Mouse (Mus musculus) embryonic facial prominence, embryonic 14.5 days (tissue): ENCODE measurements around the gene Ros1. TPM values are rescaled to one million over a fixed set of nuclear protein-coding genes. Genes with fewer than 3 reads are reported as not detected.

ENCODE experiments used
- ATAC-seq: fragments of 200-750 bp; cut with Nextera tagmentation; 2 replicates; pipeline ENCODE4 v1.8.0; 2017; ENCODE audit warnings: low read depth, moderate number of reproducible peaks, moderate TSS enrichment
- DNase-seq: peaks from one replicate; pipeline ENCODE4 v3.0.0-alpha.2; 2015; ENCODE audit warnings: low spot score
- H3K27ac ChIP-seq: fragments of 300-500 bp; sonication (generic); replicated peaks from 2 replicates; pipeline ENCODE4 v1.5.1; 2014; ENCODE audit warnings: low read depth, mild to moderate bottlenecking, low read length, moderate library complexity
- H3K27me3 ChIP-seq: fragments of 300-500 bp; sonication (generic); replicated peaks from 2 replicates; pipeline ENCODE4 v1.6.1; 2014; ENCODE audit warnings: low read length; ENCODE audit not compliant: control insufficient read depth, insufficient read depth
- H3K36me3 ChIP-seq: fragments of 300-500 bp; sonication (generic); 2 replicates; pipeline ENCODE4 v1.6.1; 2014; ENCODE audit warnings: low read length, mixed read lengths; ENCODE audit not compliant: control insufficient read depth, insufficient read depth
- H3K4me1 ChIP-seq: fragments of 300-500 bp; sonication (generic); 2 replicates; pipeline ENCODE4 v1.6.1; 2014; ENCODE audit warnings: antibody characterized with exemption, low read length; ENCODE audit not compliant: control insufficient read depth, insufficient read depth
- H3K4me2 ChIP-seq: fragments of 300-500 bp; sonication (generic); 2 replicates; pipeline ENCODE4 v1.6.1; 2014; ENCODE audit warnings: low read depth, mild to moderate bottlenecking, low read length, moderate library complexity, mixed read lengths
- H3K4me3 ChIP-seq: fragments of 300-500 bp; sonication (generic); 2 replicates; pipeline ENCODE4 v1.5.1; 2014; ENCODE audit warnings: low read depth, mild to moderate bottlenecking, low read length
- H3K9ac ChIP-seq: fragments of 300-500 bp; sonication (generic); 2 replicates; pipeline ENCODE4 v1.6.1; 2014; ENCODE audit warnings: low read depth, mild to moderate bottlenecking, low read length, moderate library complexity, mixed read lengths
- H3K9me3 ChIP-seq: fragments of 300-500 bp; sonication (generic); 2 replicates; pipeline ENCODE4 v1.6.1; 2016; ENCODE audit warnings: low read length; ENCODE audit not compliant: control insufficient read depth
- WGBS: fragments of 180-500 bp; shearing (Covaris S2); extraction: QIAGEN DNeasy Blood & Tissue Kit; methylation state at CpG from one replicate; pipeline ENCODE4 v1.1.7; 2014; 5-methylcytosine and 5-hydroxymethylcytosine counted together
- polyA plus RNA-seq: library from polyadenylated mRNA; unstranded; fragments of >200 nt; fragmentation: Nextera tagmentation; extraction: Ambion mirVana; gene quantifications from 2 replicates; pipeline ENCODE4 v1.2.1, GENCODE M21; 2014

Gene Ros1
- polyA plus RNA-seq, 1 experiment from 2014 or later = 0.11 TPM

GRCm38 (mm10) chr10:52029421-52030080 is 165.5 kb downstream of the Ros1 start:
- Histone ChIP-seq H3K27me3 (peaks cover 70% of the 10 kb centered on the region), H3K27ac (no peak overlapping the region), H3K4me2 (peak overlapping the region; percentile 23), H3K4me1 (peaks cover 6% of the 10 kb centered on the region; the same call in 1 of the 2 replicates), H3K36me3 (no peaks in the 10 kb centered on the region), H3K4me3 (no peak overlapping the region), H3K9me3 (no peaks in the 10 kb centered on the region), H3K9ac (no peak overlapping the region)
- no peak for ATAC-seq
- peak; percentile 61 for DNase-seq
- WGBS = 3% methylated on average over 10 of the region's 10 CpGs

- no peak overlapping the region for H3K9ac ChIP-seq
- ATAC-seq = no peak
- H3K9me3 ChIP-seq = no peaks in the 10 kb centered on the region
- no peak overlapping the region for H3K4me3 ChIP-seq
- peaks cover 78% of the 10 kb centered on the region for H3K27me3 ChIP-seq
- H3K4me1 ChIP-seq = peaks cover 6% of the 10 kb centered on the region; the same call in 1 of the 2 replicates
- peak overlapping the region; percentile 81; the same call in 1 of the 2 replicates for H3K4me2 ChIP-seq
- H3K27ac ChIP-seq = no peak overlapping the region
- no peak for DNase-seq
- WGBS = 3% methylated on average over 11 of the region's 11 CpGs
- no peaks in the 10 kb centered on the region for H3K36me3 ChIP-seq
Measured at GRCm38 (mm10) chr10:52028561-52029370, 166.3 kb downstream of the Ros1 start.

GRCm38 (mm10) chr10:52027161-52028035 is 167.6 kb downstream of the Ros1 start:
- H3K4me3 ChIP-seq = peak overlapping the region; percentile 47
- H3K9ac ChIP-seq = peak overlapping the region; percentile 48
- H3K27me3 ChIP-seq = peaks cover 90% of the 10 kb centered on the region
- no peaks in the 10 kb centered on the region for H3K9me3 ChIP-seq
- peak overlapping the region; percentile 81 for H3K4me2 ChIP-seq
- no peak overlapping the region for H3K27ac ChIP-seq
- H3K4me1 ChIP-seq = peaks cover 6% of the 10 kb centered on the region; the same call in 1 of the 2 replicates
- DNase-seq (no peak), ATAC-seq (peak; percentile 58)
- no peaks in the 10 kb centered on the region for H3K36me3 ChIP-seq
- 2% methylated on average over 28 of the region's 68 CpGs for WGBS

GRCm38 (mm10) chr10:52025821-52026220 is 169.2 kb downstream of the Ros1 start:
- Histone ChIP-seq H3K36me3 (no peaks in the 10 kb centered on the region), H3K4me1 (peaks cover 14% of the 10 kb centered on the region), H3K4me3 (no peak overlapping the region), H3K4me2 (no peak overlapping the region), H3K9me3 (no peaks in the 10 kb centered on the region), H3K27me3 (peaks cover 96% of the 10 kb centered on the region), H3K27ac (no peak overlapping the region), H3K9ac (no peak overlapping the region)
- 18% methylated on average over 7 of the region's 7 CpGs for WGBS
- ATAC-seq = no peak
- no peak for DNase-seq

GRCm38 (mm10) chr10:52025291-52025690 is 169.8 kb downstream of the Ros1 start:
- peaks cover 98% of the 10 kb centered on the region for H3K27me3 ChIP-seq
- no peaks in the 10 kb centered on the region for H3K36me3 ChIP-seq
- H3K9ac ChIP-seq = no peak overlapping the region
- ATAC-seq (no peak), DNase-seq (no peak)
- H3K27ac ChIP-seq = no peak overlapping the region
- 0% methylated on average over 1 of the region's 1 CpGs for WGBS
- no peaks in the 10 kb centered on the region for H3K9me3 ChIP-seq
- no peak overlapping the region for H3K4me2 ChIP-seq
- H3K4me1 ChIP-seq = peaks cover 14% of the 10 kb centered on the region
- H3K4me3 ChIP-seq = 0 out of 2 replicates have a peak overlapping the region, but pooled peaks have one; percentile 5

GRCm38 (mm10) chr10:52024053-52024410 is 171.0 kb downstream of the Ros1 start:
- Histone ChIP-seq H3K27me3 (peaks cover 94% of the 10 kb centered on the region), H3K4me3 (peak overlapping the region; percentile 52), H3K27ac (no peak overlapping the region), H3K4me1 (peaks cover 14% of the 10 kb centered on the region), H3K9ac (no peak overlapping the region), H3K36me3 (no peaks in the 10 kb centered on the region), H3K9me3 (no peaks in the 10 kb centered on the region), H3K4me2 (no peak overlapping the region)
- 21% methylated on average over 2 of the region's 2 CpGs for WGBS
- DNase-seq (no peak), ATAC-seq (no peak)

- 6% methylated on average over 17 of the region's 17 CpGs for whole genome bisulfite sequencing
Measured at GRCm38 (mm10) chr10:52023213-52024052, 171.6 kb downstream of the Ros1 start.

More at GRCm38 (mm10) chr10:52023213-52024052, 171.6 kb downstream of the Ros1 start:
- H3K9me3 ChIP-seq = no peaks in the 10 kb centered on the region
- peaks cover 94% of the 10 kb centered on the region for H3K27me3 ChIP-seq
- H3K27ac ChIP-seq = no peak overlapping the region
- DNase-seq (no peak), ATAC-seq (no peak)
- H3K4me3 ChIP-seq = peak overlapping the region; percentile 52
- peak overlapping the region; percentile 93 for H3K4me2 ChIP-seq
- H3K9ac ChIP-seq = peak overlapping the region; percentile 38
- no peaks in the 10 kb centered on the region for H3K36me3 ChIP-seq
- H3K4me1 ChIP-seq = peaks cover 14% of the 10 kb centered on the region
